Mouse (Mus musculus) kidney, adult 2 months (tissue): ENCODE data around the gene Sptan1. TPM values are rescaled to one million over a fixed set of nuclear protein-coding genes. Genes with fewer than 3 reads are reported as not detected.

Experiments used
- DNase-seq: peaks from one replicate; pipeline ENCODE4 v3.0.0; 2021
- H3K27ac ChIP-seq: fragments of 200-500 bp; 2 replicates; pipeline ENCODE4 v1.5.1; 2012; ENCODE audit warnings: low read depth, low read length, control low read depth, inconsistent platforms; ENCODE audit not compliant: insufficient read depth
- H3K27me3 ChIP-seq: fragments of 200-500 bp; replicated peaks from 2 replicates; pipeline ENCODE4 v1.6.1; 2012; ENCODE audit warnings: mild to moderate bottlenecking, moderate library complexity, low read length, inconsistent platforms; ENCODE audit not compliant: control insufficient read depth, insufficient read depth
- H3K36me3 ChIP-seq: fragments of 200-500 bp; 2 replicates; pipeline ENCODE4 v1.6.1; 2012; ENCODE audit warnings: mild to moderate bottlenecking, moderate library complexity, low read length, inconsistent platforms; ENCODE audit not compliant: control insufficient read depth, insufficient read depth
- H3K4me1 ChIP-seq: fragments of 200-500 bp; 2 replicates; pipeline ENCODE4 v1.6.1; 2011; ENCODE audit warnings: low read length; ENCODE audit not compliant: control insufficient read depth, insufficient read depth
- H3K4me3 ChIP-seq: fragments of 200-500 bp; 2 replicates; pipeline ENCODE4 v1.5.1; 2011; ENCODE audit warnings: mild to moderate bottlenecking, low read depth, low read length, control low read depth; ENCODE audit not compliant: insufficient read depth
- CTCF ChIP-seq: fragments of 200-500 bp; conservative IDR thresholded peaks from 2 replicates; pipeline ENCODE4 v1.5.1; 2011; ENCODE audit warnings: low read depth, mild to moderate bottlenecking, control low read depth, low read length, moderate library complexity, mixed read lengths; ENCODE audit not compliant: insufficient read depth, insufficient read length
- POLR2A ChIP-seq: fragments of 200-500 bp; IDR thresholded peaks from one replicate; pipeline ENCODE4 v1.6.1; 2011; ENCODE audit warnings: low read depth, low read length, control low read depth
- WGBS: fragments of 180-500 bp; shearing (Covaris S2); methylation state at CpG from one replicate; pipeline ENCODE4 v1.1.7; 2018; 5-methylcytosine and 5-hydroxymethylcytosine counted together
- polyA plus RNA-seq: library from polyadenylated mRNA; depleted of rRNA; stranded (reverse); fragments of >200 nt; gene quantifications from 2 replicates; pipeline ENCODE4 v1.2.3, GENCODE M21; 2012

Gene Sptan1
- polyA plus RNA-seq, 1 experiment: 237 TPM

- Histone ChIP-seq H3K4me1 (no peaks in the 10 kb centered on the region), H3K36me3 (peaks cover 38% of the 10 kb centered on the region), H3K27ac (no peak overlapping the region), H3K27me3 (no peaks in the 10 kb centered on the region), H3K4me3 (no peak overlapping the region)
- 26% methylated on average over 2 of the region's 2 CpGs for WGBS
- TF ChIP-seq CTCF (no peak), POLR2A (no peak)
- DNase-seq: no peak
These were observed 26.6 kb downstream of the Sptan1 start for GRCm38 (mm10) chr2:29991962-29992361.

GRCm38 (mm10) chr2:30009101-30009500 is 43.7 kb downstream of the Sptan1 start:
- Histone ChIP-seq H3K4me3 (no peak overlapping the region), H3K36me3 (peaks cover 27% of the 10 kb centered on the region), H3K4me1 (no peaks in the 10 kb centered on the region), H3K27me3 (no peaks in the 10 kb centered on the region), H3K27ac (no peak overlapping the region)
- TF ChIP-seq CTCF (no peak), POLR2A (no peak)
- WGBS: 39% methylated on average over 1 of the region's 1 CpGs
- peak; percentile 64 for DNase-seq

- no peak overlapping the region for H3K4me3 ChIP-seq
- peaks cover 34% of the 10 kb centered on the region for H3K36me3 ChIP-seq
- DNase-seq: peak; percentile 19
- H3K27ac ChIP-seq: no peak overlapping the region
- no peak for TF ChIP-seq CTCF
- TF ChIP-seq POLR2A: no peak
- no peaks in the 10 kb centered on the region for H3K27me3 ChIP-seq
- H3K4me1 ChIP-seq: no peaks in the 10 kb centered on the region
- WGBS: 74% methylated on average over 8 of the region's 8 CpGs
These were observed 45.5 kb downstream of the Sptan1 start for GRCm38 (mm10) chr2:30010840-30011281.

- H3K27ac ChIP-seq: no peak overlapping the region
- DNase-seq: peak; percentile 28
- WGBS: 71% methylated on average over 11 of the region's 11 CpGs
- H3K4me3 ChIP-seq: no peak overlapping the region
- H3K27me3 ChIP-seq: no peaks in the 10 kb centered on the region
- no peak for TF ChIP-seq CTCF
- TF ChIP-seq POLR2A: no peak
- no peaks in the 10 kb centered on the region for H3K4me1 ChIP-seq
- H3K36me3 ChIP-seq: peaks cover 40% of the 10 kb centered on the region
These were observed 49.1 kb downstream of the Sptan1 start for GRCm38 (mm10) chr2:30014326-30014966.

- Histone ChIP-seq H3K4me1 (no peaks in the 10 kb centered on the region), H3K27me3 (no peaks in the 10 kb centered on the region), H3K27ac (no peak overlapping the region), H3K4me3 (no peak overlapping the region), H3K36me3 (peaks cover 25% of the 10 kb centered on the region)
- WGBS: 84% methylated on average over 4 of the region's 4 CpGs
- TF ChIP-seq CTCF (no peak), POLR2A (no peak)
- DNase-seq: no peak
These were observed 60.1 kb downstream of the Sptan1 start for GRCm38 (mm10) chr2:30025454-30025853.

GRCm38 (mm10) chr2:30026997-30027396 is 61.6 kb downstream of the Sptan1 start:
- Histone ChIP-seq H3K4me1 (no peaks in the 10 kb centered on the region), H3K27me3 (no peaks in the 10 kb centered on the region), H3K27ac (no peak overlapping the region), H3K4me3 (no peak overlapping the region), H3K36me3 (peaks cover 19% of the 10 kb centered on the region)
- no peak for DNase-seq
- TF ChIP-seq CTCF: no peak
- TF ChIP-seq POLR2A: no peak
- 82% methylated on average over 5 of the region's 5 CpGs for WGBS

GRCm38 (mm10) chr2:30032244-30032846 is 67.0 kb downstream of the Sptan1 start:
- no peaks in the 10 kb centered on the region for H3K27me3 ChIP-seq
- no peak for DNase-seq
- WGBS: 50% methylated on average over 11 of the region's 11 CpGs
- H3K27ac ChIP-seq: no peak overlapping the region
- no peak overlapping the region for H3K4me3 ChIP-seq
- TF ChIP-seq POLR2A (no peak), CTCF (no peak; the same call in 1 of the 2 replicates)
- no peaks in the 10 kb centered on the region for H3K4me1 ChIP-seq
- H3K36me3 ChIP-seq: peaks cover 5% of the 10 kb centered on the region; the same call in 1 of the 2 replicates
